Mouse (Mus musculus) testis, postnatal 14 days (tissue): Measurements from ENCODE around the gene Pomt2.
"Not testable (repeated sequence)": the region's sequence is repeated elsewhere in the genome, so short reads cannot be mapped to it uniquely, and the experiment has no call there.

Experiments used
- DNase-seq: peaks from one replicate; pipeline ENCODE4 v3.0.0; 2021; ENCODE audit warnings: low spot score

Pomt2 gene

DNA sequence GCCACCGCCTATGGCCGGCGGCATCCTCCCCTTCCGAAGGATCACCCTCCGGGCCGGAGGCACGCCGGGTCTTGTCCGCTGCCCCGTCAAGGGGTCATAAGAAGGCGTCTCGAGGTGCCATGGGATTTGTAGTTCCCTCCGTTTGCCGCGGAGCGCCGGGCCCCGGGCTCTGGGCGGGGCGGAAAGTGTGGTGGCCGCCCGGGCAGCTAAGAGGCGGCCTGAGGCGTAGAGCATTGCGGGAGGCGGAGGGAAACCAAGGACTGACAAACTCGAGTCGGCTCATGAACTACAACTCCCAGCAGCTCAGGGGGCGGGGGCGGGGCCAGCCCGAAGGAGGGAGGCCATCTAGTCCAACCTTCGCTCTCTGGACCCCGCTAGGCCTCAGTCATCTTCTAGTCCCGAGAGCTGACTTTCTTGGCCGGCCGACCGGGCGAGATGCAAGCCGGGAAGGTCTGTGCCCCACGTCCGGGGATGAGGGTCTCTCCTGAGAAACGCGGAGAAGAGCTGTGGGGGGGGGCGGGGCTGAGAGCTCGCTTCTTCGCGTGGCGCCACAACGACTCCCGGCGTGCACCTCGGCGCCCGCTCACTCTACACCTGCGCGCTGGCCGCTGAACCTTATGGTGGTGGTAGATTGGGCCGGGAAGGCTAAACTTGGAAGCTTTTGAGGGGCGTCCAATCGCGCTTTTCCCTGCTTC is at the start of gene Pomt2:
Gene Pomt2 (minus strand): TSS at position 574 of the 695 bp plus-strand sequence.
- peak; percentile 95 for DNase-seq

DNA sequence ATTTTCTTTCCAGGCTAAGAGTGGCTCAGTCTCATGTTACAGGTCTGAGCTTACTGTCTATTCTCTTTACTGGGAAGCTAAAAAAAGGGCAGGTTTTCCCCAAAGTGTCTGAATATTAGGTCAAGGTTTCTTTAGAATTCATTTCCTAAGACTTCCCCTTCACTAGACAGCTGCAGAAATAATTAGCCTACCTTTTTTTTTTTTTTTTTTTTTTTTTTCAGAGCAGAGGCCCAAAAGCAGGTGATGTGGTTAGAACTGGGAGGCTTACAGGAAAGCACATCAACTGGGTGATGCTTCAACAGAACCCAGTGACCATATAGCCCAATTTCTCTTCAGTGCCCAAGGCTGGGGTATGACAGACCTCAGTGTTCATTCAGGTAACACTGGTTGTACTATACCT is 48.5 kb upstream of the Pomt2 start:
- DNase-seq = no peak

- no peak for DNase-seq
Measured at GRCm38 (mm10) chr12:87195069-87195468, 47.3 kb upstream of the Pomt2 start.

DNA sequence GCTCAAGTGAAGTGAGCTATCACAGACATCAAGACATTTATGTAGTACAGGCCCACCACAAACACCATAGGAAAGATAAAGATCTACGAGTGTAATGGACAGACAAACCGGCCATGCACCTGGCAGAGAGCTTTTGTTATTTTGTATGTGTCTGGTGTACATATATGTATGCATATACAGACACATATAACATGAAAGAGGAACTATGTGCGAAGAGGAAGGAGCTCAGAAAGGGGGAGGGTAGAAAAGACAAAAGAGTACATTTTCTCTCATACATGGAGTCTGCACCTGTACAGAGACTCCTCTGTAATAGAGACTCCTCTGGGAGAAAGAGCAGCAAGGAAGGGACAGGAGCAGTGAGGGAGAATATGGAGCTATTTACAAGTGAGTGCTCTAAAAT is 45.2 kb upstream of the Pomt2 start:
- no peak for DNase-seq

- no peak for DNase-seq
Measured at GRCm38 (mm10) chr12:87177631-87178030, 29.9 kb upstream of the Pomt2 start.

DNA sequence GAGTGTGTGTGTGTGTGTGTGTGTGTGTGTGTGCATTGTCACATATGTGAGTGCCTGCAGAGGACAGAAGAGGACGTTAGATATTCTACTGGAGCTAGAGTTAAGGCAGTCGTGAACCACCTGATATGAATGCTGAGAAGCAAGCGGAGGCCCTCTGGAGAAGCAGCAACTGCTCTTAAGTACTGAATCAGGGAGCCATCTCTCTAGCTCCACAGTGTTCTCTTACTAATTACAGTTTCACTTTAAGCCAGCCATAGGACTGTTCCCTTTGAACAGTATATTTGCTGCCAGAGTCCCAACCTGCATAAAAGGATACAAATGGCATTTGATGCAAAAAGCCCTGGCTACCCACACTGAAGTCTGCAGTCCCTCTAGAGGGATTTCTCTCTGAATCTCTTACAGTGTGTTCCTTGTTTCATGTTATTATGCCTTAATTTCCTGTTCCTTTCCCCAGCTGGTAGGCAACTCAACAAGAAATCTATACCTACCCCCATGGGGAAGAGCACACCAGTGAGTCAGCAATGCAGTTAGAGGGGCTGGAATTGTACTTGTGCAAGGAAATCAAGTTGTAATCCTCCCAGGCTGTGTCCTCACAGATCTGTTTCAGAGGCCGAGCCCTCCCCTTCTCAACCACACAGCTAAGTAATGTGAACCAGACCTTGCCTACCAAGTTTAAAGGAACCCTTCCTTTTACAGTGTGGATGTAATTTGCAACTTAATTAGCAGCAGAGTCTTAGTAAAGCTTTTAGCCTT is 27.6 kb upstream of the Pomt2 start:
- no peak for DNase-seq

DNA sequence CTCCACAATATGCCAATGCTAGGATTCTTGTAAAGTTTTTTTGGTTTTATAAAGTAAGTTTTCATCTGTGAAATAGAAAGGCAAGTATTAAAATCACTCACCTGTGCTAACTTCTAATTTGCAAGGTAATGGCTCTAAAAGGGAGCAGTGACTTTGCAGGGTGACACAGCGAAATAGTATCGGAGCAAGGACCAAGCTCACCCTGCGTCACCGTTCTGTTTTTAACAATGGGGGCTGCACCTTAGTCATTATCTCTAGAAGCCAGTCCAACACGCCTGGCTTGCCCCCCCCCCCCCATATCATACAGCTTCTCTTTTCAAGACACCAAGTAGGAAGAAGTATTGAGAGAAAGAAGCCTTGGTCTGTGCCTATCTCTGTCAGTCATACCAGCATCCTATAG is 13.0 kb upstream of the Pomt2 start:
- no peak for DNase-seq

GRCm38 (mm10) chr12:87160310-87160709 is 12.5 kb upstream of the Pomt2 start:
- DNase-seq = no peak

DNA sequence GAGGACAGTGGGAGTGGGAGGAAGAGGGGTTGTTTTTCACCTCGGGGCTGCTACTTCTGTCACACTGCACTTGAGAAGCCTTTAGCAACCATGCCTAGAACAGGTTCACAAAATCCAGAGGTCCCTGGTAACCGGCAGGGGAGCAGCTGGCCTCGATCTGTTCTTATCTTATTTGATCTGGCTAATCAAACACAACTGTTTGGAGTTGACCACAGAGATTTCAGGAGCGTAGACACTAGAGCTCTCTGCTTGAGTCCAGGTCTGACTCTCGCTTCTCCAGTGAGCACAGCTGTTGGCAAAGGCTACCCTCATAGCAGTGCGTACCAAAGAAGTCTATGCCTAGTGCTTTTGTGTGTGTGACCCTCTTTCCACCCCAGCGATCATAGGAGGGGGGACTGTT is 10.3 kb upstream of the Pomt2 start:
- no peak for DNase-seq

GRCm38 (mm10) chr12:87157361-87157760 is 9.6 kb upstream of the Pomt2 start:
- DNase-seq = no peak

GRCm38 (mm10) chr12:87154448-87154847 is 6.7 kb upstream of the Pomt2 start:
- not testable (repeated sequence) for DNase-seq

- DNase-seq = no peak
Measured at GRCm38 (mm10) chr12:87149471-87149870, 1.7 kb upstream of the Pomt2 start.

GRCm38 (mm10) chr12:87148136-87148535 is 368 bp upstream of the Pomt2 start:
- DNase-seq = no peak

DNA sequence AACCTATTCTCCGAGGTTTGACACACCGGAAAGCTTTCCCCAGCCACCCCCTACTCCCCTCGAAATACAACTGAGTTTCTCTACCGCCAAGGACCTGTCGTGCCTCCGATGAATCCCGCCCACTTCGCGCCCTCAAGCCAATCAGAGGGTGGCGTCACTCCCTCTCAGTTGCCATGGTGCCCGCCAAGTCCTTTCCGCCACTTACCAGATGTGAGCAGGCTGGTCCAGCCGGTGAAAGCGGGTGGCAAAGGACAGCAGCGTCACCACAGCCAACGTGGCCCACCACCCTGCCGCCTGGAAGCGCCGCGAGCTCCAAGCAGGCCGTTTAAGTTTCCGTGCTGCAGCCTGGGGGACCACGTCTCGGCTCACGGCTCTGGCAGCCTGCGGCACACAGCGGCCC is 802 bp downstream of the Pomt2 start, which contains the start of gene Gstz1:
Gene Gstz1 (plus strand): TSS at position 200 of the 400 bp plus-strand sequence.
- peak; percentile 91 for DNase-seq

- no peak for DNase-seq
Measured at GRCm38 (mm10) chr12:87142156-87142555, 5.6 kb downstream of the Pomt2 start.

- no peak for DNase-seq
Measured at GRCm38 (mm10) chr12:87138768-87139167, 9.0 kb downstream of the Pomt2 start.

DNA sequence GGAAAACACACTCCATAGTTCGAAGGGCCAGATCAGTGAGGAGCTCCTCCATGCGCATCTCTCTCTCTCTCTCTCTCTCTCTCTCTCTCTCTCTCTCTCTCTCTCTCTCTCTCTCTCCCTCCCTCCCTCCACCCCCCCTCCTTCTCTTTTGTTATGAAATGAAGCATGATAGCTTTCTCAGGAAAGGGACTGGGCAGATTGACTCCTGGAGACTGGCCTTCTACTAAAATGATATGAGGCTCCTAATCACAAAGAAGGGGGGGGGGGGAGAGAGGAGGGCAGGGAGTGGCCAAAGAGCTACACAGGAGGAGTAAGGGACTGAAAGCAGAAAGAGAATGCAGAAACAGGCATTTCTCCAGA is 9.4 kb downstream of the Pomt2 start:
- DNase-seq = no peak

DNA sequence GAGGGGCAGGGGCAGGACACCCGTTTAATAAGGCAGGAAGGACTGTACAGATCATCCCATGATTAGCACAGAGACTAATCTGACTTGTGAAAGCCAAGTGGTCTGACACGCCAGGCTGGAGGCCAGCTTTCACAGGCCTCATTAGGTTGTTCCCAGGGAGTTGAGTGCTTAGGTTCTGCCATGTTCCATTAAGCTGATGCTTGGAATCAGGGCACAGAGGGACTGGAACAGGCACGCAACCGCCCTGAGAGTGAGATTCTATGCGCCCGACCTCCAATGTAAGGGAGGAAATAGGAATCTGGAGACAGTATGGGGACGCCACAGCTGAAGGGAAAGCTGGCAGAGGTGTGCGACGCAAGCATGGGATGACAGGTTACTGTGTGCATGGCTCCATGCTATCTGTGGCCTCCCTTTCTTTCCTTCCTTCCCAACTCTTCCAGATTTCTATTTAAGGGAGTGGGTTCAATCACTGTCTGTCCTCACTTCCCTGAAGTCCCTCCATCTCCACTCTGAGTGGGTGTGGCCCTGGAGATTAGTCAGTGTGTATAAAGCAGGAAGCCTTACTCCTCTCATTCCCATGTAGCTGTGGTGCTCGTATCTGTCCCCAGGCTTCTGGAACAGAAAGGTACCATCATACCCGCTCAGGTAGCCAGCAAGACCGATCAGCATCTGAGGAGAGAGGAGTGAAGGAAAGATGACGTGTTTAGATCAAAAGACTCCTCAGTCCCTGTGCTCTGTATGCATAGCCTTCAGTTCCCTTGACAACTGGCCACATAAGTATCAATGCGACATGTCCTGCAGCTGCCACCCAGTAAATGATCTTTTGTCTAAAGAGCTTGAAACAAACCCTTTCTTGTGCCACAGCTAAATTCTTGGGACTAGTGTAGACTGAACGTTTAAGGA is 10.1 kb downstream of the Pomt2 start:
- no peak for DNase-seq

DNA sequence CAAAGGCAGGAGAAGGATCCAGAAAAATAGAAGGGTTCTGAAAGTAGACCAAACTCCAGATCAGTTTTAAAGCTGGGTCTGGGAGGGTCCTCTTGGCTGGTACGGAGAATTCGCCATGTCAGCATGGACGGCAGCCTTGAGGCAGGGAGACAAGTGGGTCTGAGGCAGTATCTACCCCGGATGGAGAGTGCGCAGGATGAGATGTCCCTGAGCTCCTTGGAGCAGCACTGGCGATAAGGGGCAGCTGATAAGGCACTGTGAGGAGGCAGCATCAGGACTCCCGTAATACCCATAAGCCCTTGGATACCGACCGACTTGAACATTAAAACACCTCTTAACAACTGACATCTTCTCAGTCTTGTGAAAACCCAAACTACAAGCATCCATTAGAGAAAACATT is 15.0 kb downstream of the Pomt2 start:
- no peak for DNase-seq

DNA sequence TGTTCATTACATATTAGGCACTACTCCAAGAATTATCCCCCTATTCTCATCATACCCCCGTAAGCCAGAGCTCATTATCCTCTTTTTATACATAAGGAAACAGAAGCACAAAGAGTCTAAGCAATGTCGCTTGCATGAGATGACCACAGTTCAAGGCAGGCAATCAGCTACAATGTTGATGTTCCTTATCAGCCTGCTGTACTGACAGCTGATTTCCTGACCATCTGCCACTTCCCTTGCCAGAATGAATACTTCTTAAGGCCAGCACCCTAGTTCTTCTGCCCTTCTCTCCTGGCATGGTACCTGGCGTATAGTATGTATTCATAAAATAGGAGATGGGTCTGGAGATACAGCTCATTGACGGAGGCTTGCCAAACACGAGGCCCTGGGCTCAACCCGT is 15.6 kb downstream of the Pomt2 start:
- no peak for DNase-seq

DNA sequence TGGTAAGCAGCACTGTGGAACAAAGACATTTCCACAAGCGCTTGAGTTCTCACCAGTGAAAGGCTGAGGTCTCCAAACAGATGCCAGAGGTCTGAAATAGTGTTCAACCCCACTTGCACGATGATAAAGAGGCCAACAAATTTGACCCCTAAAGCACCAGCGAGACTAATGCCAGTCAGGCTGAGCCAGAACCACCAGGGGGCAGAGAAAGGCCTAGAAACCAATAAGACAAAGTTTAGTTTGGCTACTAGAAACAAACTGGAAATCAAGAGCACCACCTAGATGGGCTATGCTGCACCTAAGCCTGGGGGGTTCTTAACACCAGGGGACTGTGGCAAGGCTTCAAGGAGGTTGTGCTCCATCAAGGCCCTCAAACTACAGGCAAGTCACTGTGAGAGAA is 16.1 kb downstream of the Pomt2 start:
- DNase-seq = no peak

DNA sequence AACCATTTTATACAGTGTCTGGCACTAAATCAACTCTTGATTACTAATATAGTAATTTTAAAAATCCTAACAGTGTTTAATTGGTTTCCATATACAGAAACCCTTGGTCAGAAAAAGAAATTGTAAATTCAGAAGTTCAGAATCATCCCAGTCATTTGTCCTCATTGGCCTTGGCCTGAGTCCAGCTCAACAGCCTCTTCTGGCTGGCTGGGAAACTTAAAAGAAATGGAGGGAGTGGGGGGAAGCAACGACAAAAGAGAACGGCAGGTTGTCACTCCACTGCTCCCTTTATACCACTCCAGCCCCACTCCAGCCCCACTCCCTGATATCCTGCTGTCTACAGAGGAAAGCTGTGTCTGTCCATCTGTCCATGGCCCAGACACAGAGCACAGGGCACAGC is 16.6 kb downstream of the Pomt2 start:
- DNase-seq = no peak

DNA sequence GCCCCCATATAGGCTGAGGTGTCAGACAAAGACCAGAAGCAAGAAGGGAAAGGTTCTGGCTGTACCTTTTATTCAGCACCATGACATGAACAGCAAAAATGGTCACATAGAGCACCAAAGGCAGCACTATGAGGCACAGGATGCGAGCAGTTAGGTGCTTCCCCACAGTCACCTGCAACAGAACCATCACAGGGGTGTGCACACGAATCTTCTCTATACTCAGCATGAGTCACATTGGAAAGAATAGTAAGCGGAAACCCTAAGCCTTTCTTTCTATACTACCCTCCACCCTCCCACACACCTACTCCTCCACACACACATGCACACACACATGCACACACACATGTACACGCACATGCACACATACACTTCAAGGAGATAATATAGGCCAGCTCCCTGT is 17.5 kb downstream of the Pomt2 start:
- no peak for DNase-seq
